Mouse (Mus musculus): ENCODE results near the gene Thnsl1. TPM values are rescaled to one million over a fixed set of nuclear protein-coding genes. Genes with fewer than 3 reads are reported as not detected.

Thnsl1 gene
- polyA plus RNA-seq (2014; fragmentation: Nextera tagmentation; extraction: Ambion mirVana) = 10.1 and 10.9 TPM in 2 replicates

DNA sequence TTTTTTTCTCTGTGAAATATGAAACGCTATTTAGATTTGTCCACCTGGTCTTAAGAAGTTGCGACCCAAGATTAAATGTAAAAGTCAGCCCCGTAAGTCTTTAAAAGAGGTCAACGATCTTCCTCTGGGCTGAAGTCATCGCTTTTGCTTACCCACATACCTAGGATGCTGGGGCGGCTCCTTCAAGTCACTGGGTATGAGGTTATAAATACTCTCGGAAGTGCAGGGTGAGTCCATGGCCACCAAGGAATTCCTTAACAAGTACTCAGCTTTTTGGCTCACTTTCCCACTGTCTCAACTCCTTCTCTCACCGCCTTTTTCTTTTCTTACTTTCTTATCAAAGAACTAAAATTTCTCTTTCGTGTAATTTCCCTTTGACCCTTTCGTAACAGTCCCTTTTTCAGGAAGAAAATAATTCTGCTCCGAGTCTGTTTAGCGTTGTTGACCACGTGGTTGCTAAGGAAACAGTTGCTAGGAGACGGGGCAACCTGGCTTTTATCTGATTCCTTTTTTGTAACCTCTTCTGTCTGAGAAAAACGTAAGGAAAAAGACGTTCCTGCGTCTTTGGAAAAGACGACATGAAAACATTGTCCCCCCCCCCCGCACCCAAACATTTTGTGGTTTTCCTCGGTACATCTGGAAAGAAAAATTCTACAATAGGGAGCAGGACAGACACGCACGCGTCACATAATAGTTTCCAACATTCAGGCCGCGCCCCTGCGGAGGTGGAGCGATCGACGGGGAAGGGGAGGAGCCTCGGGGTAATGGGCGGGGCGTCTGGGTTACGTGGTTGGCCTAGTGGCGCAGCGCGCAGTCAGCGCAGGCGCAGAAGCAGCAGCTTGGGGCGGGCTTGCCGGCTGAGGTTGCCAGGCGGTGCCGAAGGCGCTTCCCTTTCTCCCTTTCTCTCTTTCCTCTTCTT lies at the start of gene Thnsl1, which contains the start of gene Enkur:
TSS of gene Thnsl1 (plus strand) at position 813 of the 919 bp plus-strand sequence.
TSS of gene Enkur (minus strand) at position 454 of the 919 bp plus-strand sequence.
- Histone ChIP-seq H3K27ac (ENCODE audit: low read length) (peak within 1 kb of the TSS; percentile 40), H3K4me2 (replicated peaks; ENCODE audit: low read depth, low read length) (peak within 1 kb of the TSS; percentile 75), H3K9ac (replicated peaks; ENCODE audit: low read depth, low read length) (peak within 1 kb of the TSS; percentile 34; the same call in 1 of the 2 replicates), H3K4me3 (ENCODE audit: low read depth, low read length) (peak within 1 kb of the TSS; percentile 59), H3K36me3 (ENCODE audit: control insufficient read depth, insufficient read depth, low read length) (no peaks in the 10 kb centered on the region), H3K9me3 (ENCODE audit: control insufficient read depth, low read depth, low read length) (no peaks in the 10 kb centered on the region), H3K27me3 (ENCODE audit: control insufficient read depth, insufficient read depth, low read length) (no peaks in the 10 kb centered on the region), H3K4me1 (ENCODE audit: control insufficient read depth, insufficient read depth, low read length) (no peaks in the 10 kb centered on the region)
- WGBS = 1% methylated on average over 42 of the region's 43 CpGs
- peak; percentile 99 for ATAC-seq (ENCODE audit: insufficient number of reproducible peaks, insufficient read depth, low FRiP score, low read depth)

- no peaks in the 10 kb centered on the region for H3K9me3 ChIP-seq (ENCODE audit: control insufficient read depth, low read depth, low read length)
- no peak overlapping the region for H3K4me3 ChIP-seq (ENCODE audit: low read depth, low read length)
- no peak overlapping the region for H3K4me2 ChIP-seq (replicated peaks; ENCODE audit: low read depth, low read length)
- H3K27ac ChIP-seq (ENCODE audit: low read length) = no peak overlapping the region
- WGBS = 79% methylated on average over 8 of the region's 8 CpGs
- H3K36me3 ChIP-seq (ENCODE audit: control insufficient read depth, insufficient read depth, low read length) = no peaks in the 10 kb centered on the region
- no peaks in the 10 kb centered on the region for H3K27me3 ChIP-seq (ENCODE audit: control insufficient read depth, insufficient read depth, low read length)
- H3K9ac ChIP-seq (replicated peaks; ENCODE audit: low read depth, low read length) = no peak overlapping the region
- no peak for ATAC-seq (ENCODE audit: insufficient number of reproducible peaks, insufficient read depth, low FRiP score, low read depth)
- H3K4me1 ChIP-seq (ENCODE audit: control insufficient read depth, insufficient read depth, low read length) = no peaks in the 10 kb centered on the region
Observed at GRCm38 (mm10) chr2:21164296-21164695, 41.2 kb upstream of the Thnsl1 start.

DNA sequence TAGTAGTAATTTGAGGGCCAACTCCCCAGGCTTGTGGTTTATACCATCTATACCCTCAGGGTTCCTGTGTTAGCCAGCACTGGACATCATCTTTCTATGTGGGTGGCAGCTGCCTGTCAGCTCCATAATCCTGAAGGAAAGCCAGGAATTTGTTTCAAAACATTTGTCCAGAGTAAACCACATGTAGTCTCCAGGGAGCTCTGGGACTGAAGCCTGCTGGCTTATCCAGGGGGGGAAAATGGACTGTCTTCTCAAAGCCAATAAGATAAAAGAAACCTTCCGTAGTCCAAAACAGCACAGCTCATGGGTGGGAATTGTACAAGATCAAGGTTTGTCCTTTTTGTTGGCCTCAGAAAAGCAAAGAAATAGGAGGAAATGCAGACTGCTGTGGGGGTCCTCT lies 37.6 kb upstream of the Thnsl1 start:
- no peaks in the 10 kb centered on the region for H3K27me3 ChIP-seq (ENCODE audit: control insufficient read depth, insufficient read depth, low read length)
- H3K9me3 ChIP-seq (ENCODE audit: control insufficient read depth, low read depth, low read length) = no peaks in the 10 kb centered on the region
- H3K27ac ChIP-seq (ENCODE audit: low read length) = no peak overlapping the region
- no peak for ATAC-seq (ENCODE audit: insufficient number of reproducible peaks, insufficient read depth, low FRiP score, low read depth)
- no peak overlapping the region for H3K9ac ChIP-seq (replicated peaks; ENCODE audit: low read depth, low read length)
- WGBS = 87% methylated on average over 1 of the region's 1 CpGs
- H3K4me2 ChIP-seq (replicated peaks; ENCODE audit: low read depth, low read length) = no peak overlapping the region
- H3K36me3 ChIP-seq (ENCODE audit: control insufficient read depth, insufficient read depth, low read length) = no peaks in the 10 kb centered on the region
- no peak overlapping the region for H3K4me3 ChIP-seq (ENCODE audit: low read depth, low read length)
- H3K4me1 ChIP-seq (ENCODE audit: control insufficient read depth, insufficient read depth, low read length) = no peaks in the 10 kb centered on the region

DNA sequence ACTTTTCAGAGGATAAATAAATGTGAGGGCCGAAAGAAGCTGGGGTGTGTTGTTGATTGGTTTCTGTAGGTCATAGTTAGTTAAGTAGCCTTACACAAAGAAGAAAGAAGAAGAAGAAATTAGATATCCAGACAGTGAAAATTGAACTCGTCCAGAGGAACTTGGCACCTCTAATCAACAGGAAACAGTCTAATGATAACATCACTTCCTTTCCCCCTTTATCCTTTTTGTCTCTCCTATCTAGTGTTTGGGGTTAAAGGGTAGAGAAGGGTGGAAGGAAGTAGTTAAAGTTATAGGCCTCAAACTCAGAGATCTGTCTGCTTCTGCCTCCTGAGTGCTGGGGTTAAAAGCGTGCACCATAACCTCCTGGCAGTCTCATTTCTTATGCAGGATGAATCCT lies 32.7 kb upstream of the Thnsl1 start:
- Histone ChIP-seq H3K27ac (ENCODE audit: low read length) (no peak overlapping the region), H3K4me3 (ENCODE audit: low read depth, low read length) (no peak overlapping the region), H3K9ac (replicated peaks; ENCODE audit: low read depth, low read length) (no peak overlapping the region), H3K36me3 (ENCODE audit: control insufficient read depth, insufficient read depth, low read length) (no peaks in the 10 kb centered on the region), H3K4me1 (ENCODE audit: control insufficient read depth, insufficient read depth, low read length) (no peaks in the 10 kb centered on the region), H3K9me3 (ENCODE audit: control insufficient read depth, low read depth, low read length) (no peaks in the 10 kb centered on the region), H3K27me3 (ENCODE audit: control insufficient read depth, insufficient read depth, low read length) (no peaks in the 10 kb centered on the region), H3K4me2 (replicated peaks; ENCODE audit: low read depth, low read length) (no peak overlapping the region)
- ATAC-seq (ENCODE audit: insufficient number of reproducible peaks, insufficient read depth, low FRiP score, low read depth) = no peak
- WGBS = 83% methylated on average over 3 of the region's 3 CpGs

DNA sequence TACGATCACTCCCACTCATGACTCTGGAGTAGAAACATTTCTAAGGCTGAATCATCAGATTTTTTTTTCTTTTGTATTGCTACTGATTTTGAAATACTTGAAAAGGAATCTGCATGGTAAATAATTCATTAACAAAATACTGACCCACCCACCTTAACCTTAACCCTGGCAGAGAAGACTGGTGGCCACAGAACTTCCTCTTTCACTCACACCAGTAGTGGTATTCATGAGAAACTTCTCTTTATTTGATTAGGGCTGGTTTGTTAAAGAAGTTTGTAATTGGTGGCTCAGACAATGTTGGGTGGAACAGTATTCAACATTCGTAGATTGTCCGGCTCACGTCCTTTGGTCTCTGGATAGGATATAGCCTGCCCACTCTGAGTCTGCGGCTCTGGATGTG lies 26.4 kb upstream of the Thnsl1 start:
- Histone ChIP-seq H3K4me3 (ENCODE audit: low read depth, low read length) (no peak overlapping the region), H3K9me3 (ENCODE audit: control insufficient read depth, low read depth, low read length) (no peaks in the 10 kb centered on the region), H3K4me1 (ENCODE audit: control insufficient read depth, insufficient read depth, low read length) (no peaks in the 10 kb centered on the region), H3K4me2 (replicated peaks; ENCODE audit: low read depth, low read length) (no peak overlapping the region), H3K27ac (ENCODE audit: low read length) (no peak overlapping the region), H3K36me3 (ENCODE audit: control insufficient read depth, insufficient read depth, low read length) (no peaks in the 10 kb centered on the region), H3K27me3 (ENCODE audit: control insufficient read depth, insufficient read depth, low read length) (no peaks in the 10 kb centered on the region), H3K9ac (replicated peaks; ENCODE audit: low read depth, low read length) (no peak overlapping the region)
- no peak for ATAC-seq (ENCODE audit: insufficient number of reproducible peaks, insufficient read depth, low FRiP score, low read depth)
- 85% methylated on average over 5 of the region's 5 CpGs for WGBS

DNA sequence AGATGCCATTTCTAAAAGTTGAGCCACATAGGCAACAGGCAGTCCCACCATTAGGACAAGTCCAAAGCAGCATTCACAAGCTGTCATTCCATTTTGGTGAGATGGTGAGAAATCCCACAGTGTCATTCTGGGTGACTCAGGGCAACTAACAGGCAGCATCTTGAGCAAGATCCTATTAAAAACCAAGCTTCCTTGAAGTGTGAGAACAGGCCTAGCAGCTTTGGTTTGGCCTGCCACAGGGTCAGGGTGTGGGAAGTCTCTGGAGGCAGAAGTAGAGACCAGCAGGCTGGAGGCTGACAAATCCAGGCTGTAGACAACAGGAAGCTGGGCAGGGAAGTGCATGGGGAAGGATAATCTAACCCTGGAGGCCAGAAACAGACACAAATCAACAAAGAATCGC lies 22.7 kb upstream of the Thnsl1 start:
- no peak overlapping the region for H3K27ac ChIP-seq (ENCODE audit: low read length)
- H3K27me3 ChIP-seq (ENCODE audit: control insufficient read depth, insufficient read depth, low read length) = no peaks in the 10 kb centered on the region
- WGBS = 71% methylated on average over 1 of the region's 1 CpGs
- no peak overlapping the region for H3K4me3 ChIP-seq (ENCODE audit: low read depth, low read length)
- no peak overlapping the region for H3K9ac ChIP-seq (replicated peaks; ENCODE audit: low read depth, low read length)
- no peak overlapping the region for H3K4me2 ChIP-seq (replicated peaks; ENCODE audit: low read depth, low read length)
- no peaks in the 10 kb centered on the region for H3K4me1 ChIP-seq (ENCODE audit: control insufficient read depth, insufficient read depth, low read length)
- no peaks in the 10 kb centered on the region for H3K9me3 ChIP-seq (ENCODE audit: control insufficient read depth, low read depth, low read length)
- no peaks in the 10 kb centered on the region for H3K36me3 ChIP-seq (ENCODE audit: control insufficient read depth, insufficient read depth, low read length)
- ATAC-seq (ENCODE audit: insufficient number of reproducible peaks, insufficient read depth, low FRiP score, low read depth) = no peak

DNA sequence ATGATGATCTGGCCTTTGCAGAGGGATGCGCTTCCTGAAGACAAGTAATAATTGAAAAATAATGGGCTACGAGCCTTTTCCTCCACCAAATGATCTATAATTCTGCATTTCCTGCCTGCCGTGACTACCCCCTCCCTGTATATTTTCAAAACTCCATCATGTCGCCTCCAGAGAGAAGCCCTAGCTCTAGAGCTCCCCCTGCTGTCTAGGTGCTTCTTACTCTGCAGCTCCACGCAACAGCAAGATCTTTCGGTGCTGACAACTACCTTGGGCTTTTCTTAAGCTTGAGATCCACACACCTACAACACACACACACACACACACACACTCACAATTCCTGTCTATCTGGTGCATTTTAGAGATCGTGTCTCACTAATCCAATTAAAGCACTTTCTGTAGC lies 17.9 kb upstream of the Thnsl1 start:
- H3K9me3 ChIP-seq (ENCODE audit: control insufficient read depth, low read depth, low read length) = no peaks in the 10 kb centered on the region
- no peaks in the 10 kb centered on the region for H3K27me3 ChIP-seq (ENCODE audit: control insufficient read depth, insufficient read depth, low read length)
- no peaks in the 10 kb centered on the region for H3K36me3 ChIP-seq (ENCODE audit: control insufficient read depth, insufficient read depth, low read length)
- no peaks in the 10 kb centered on the region for H3K4me1 ChIP-seq (ENCODE audit: control insufficient read depth, insufficient read depth, low read length)
- 52% methylated on average over 7 of the region's 7 CpGs for WGBS
- no peak overlapping the region for H3K4me3 ChIP-seq (ENCODE audit: low read depth, low read length)
- no peak overlapping the region for H3K4me2 ChIP-seq (replicated peaks; ENCODE audit: low read depth, low read length)
- H3K9ac ChIP-seq (replicated peaks; ENCODE audit: low read depth, low read length) = no peak overlapping the region
- no peak for ATAC-seq (ENCODE audit: insufficient number of reproducible peaks, insufficient read depth, low FRiP score, low read depth)
- H3K27ac ChIP-seq (ENCODE audit: low read length) = no peak overlapping the region

DNA sequence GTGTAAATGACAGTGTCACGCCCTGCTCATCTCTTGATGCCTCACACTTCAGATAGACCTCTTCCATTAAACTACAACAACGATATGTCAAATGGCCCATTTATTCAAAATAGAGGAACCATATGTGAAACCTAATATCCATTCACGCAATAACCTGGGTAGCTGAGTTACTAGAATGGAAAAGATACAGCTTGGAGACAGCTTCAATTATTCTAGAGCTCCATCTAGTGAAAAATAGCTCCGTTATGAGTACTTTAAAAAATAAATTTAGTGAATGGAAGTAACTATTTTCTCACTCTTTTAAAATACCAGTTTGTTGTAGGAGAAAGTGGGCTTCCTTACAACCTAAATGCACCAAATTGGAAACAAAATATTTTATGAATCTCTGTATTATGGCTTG lies 16.9 kb upstream of the Thnsl1 start:
- no peak overlapping the region for H3K9ac ChIP-seq (replicated peaks; ENCODE audit: low read depth, low read length)

More for the DNA sequence above, 16.9 kb upstream of the Thnsl1 start:
- Histone ChIP-seq H3K4me3 (ENCODE audit: low read depth, low read length) (no peak overlapping the region), H3K27me3 (ENCODE audit: control insufficient read depth, insufficient read depth, low read length) (no peaks in the 10 kb centered on the region), H3K4me2 (replicated peaks; ENCODE audit: low read depth, low read length) (no peak overlapping the region), H3K36me3 (ENCODE audit: control insufficient read depth, insufficient read depth, low read length) (no peaks in the 10 kb centered on the region), H3K9me3 (ENCODE audit: control insufficient read depth, low read depth, low read length) (no peaks in the 10 kb centered on the region), H3K4me1 (ENCODE audit: control insufficient read depth, insufficient read depth, low read length) (no peaks in the 10 kb centered on the region), H3K27ac (ENCODE audit: low read length) (no peak overlapping the region)
- no peak for ATAC-seq (ENCODE audit: insufficient number of reproducible peaks, insufficient read depth, low FRiP score, low read depth)
- 73% methylated on average over 4 of the region's 4 CpGs for WGBS

Data from stomach, embryonic 14.5 days (tissue).